Mouse (Mus musculus): ENCODE data around the gene Gm9767. TPM values are rescaled to one million over a fixed set of nuclear protein-coding genes. Genes with fewer than 3 reads are reported as not detected.

The Gm9767 gene
- under 1 TPM in 1 of 2 experiments, not detected in 1; 0.76 TPM for total RNA-seq (2021)
- long read RNA-seq, experiment 1, partial matches to known transcripts = 0 of 1 reads
- long read RNA-seq, experiment 1, other reads (novel, unspliced or antisense) = 0 of 1 reads
- long read RNA-seq, experiment 2 = 0 reads

- DNase-seq (ENCODE audit: low spot score in 2 of 2) = no peak
Observed at GRCm38 (mm10) chr10:26077671-26078481, at the start of gene Gm9767. Gene Gm9767 (plus strand): TSS chr10:26078255.

- no peak for DNase-seq (ENCODE audit: low spot score in 2 of 2)
Observed at GRCm38 (mm10) chr10:26034931-26035330, 43.1 kb upstream of the Gm9767 start.

- DNase-seq (ENCODE audit: low spot score in 2 of 2) = no peak
Observed at GRCm38 (mm10) chr10:26051177-26051576, 26.9 kb upstream of the Gm9767 start.

GRCm38 (mm10) chr10:26059662-26060307, 18.3 kb upstream of the Gm9767 start:
- DNase-seq (ENCODE audit: low spot score in 2 of 2) = no peak

GRCm38 (mm10) chr10:26063071-26063470, 15.0 kb upstream of the Gm9767 start:
- DNase-seq (ENCODE audit: low spot score in 2 of 2) = no peak

- no peak for DNase-seq (ENCODE audit: low spot score in 2 of 2)
Observed at GRCm38 (mm10) chr10:26071986-26072385, 6.1 kb upstream of the Gm9767 start.

- no peak for DNase-seq (ENCODE audit: low spot score in 2 of 2)
Observed at GRCm38 (mm10) chr10:26076949-26077348, 1.1 kb upstream of the Gm9767 start.

GRCm38 (mm10) chr10:26078521-26079142, 577 bp downstream of the Gm9767 start, which contains the start of gene Tmem200a:
Gene Tmem200a (minus strand): TSS chr10:26079052.
- DNase-seq (ENCODE audit: low spot score in 2 of 2) = peak; percentile 7 to 36

GRCm38 (mm10) chr10:26079678-26080077, 1.6 kb downstream of the Gm9767 start:
- DNase-seq (ENCODE audit: low spot score in 2 of 2) = no peak

GRCm38 (mm10) chr10:26082081-26082480, 4.0 kb downstream of the Gm9767 start:
- no peak for DNase-seq (ENCODE audit: low spot score in 2 of 2)

GRCm38 (mm10) chr10:26103330-26103982, 25.4 kb downstream of the Gm9767 start:
- no peak for DNase-seq (ENCODE audit: low spot score in 2 of 2)

- DNase-seq (ENCODE audit: low spot score in 2 of 2) = no peak
Observed at GRCm38 (mm10) chr10:26114409-26114808, 36.4 kb downstream of the Gm9767 start.

- no peak for DNase-seq (ENCODE audit: low spot score in 2 of 2)
Observed at GRCm38 (mm10) chr10:26119067-26119821, 41.2 kb downstream of the Gm9767 start.

GRCm38 (mm10) chr10:26119822-26120183, 41.7 kb downstream of the Gm9767 start:
- no peak for DNase-seq (ENCODE audit: low spot score in 2 of 2)

Other genes starting within 250 kb of the Gm9767 start
- gene Tmem200a, start 797 bp downstream of the Gm9767 start, total RNA-seq (2021) = 10 to 100 TPM; 24.1 to 27.8 TPM
- gene Samd3, start 151.5 kb downstream of the Gm9767 start, total RNA-seq (2021) = not detected

Measured in adrenal gland, postnatal 4 days (tissue).